Mouse (Mus musculus) testis, adult 2 months (tissue): ENCODE data around the gene Ate1.

Experiments
- CTCF ChIP-seq: fragments of 200-500 bp; IDR thresholded peaks from 2 replicates; pipeline ENCODE4 v1.5.1; 2012; ENCODE audit warnings: low read depth, mild to moderate bottlenecking, inconsistent platforms, low read length, moderate library complexity; ENCODE audit not compliant: control insufficient read depth, insufficient read depth, insufficient replicate concordance
- POLR2A ChIP-seq: fragments of 200-500 bp; IDR thresholded peaks from 2 replicates; pipeline ENCODE4 v1.6.1; 2012; ENCODE audit warnings: low read depth, mild to moderate bottlenecking, inconsistent platforms, low read length, moderate library complexity; ENCODE audit not compliant: control insufficient read depth

DNA sequence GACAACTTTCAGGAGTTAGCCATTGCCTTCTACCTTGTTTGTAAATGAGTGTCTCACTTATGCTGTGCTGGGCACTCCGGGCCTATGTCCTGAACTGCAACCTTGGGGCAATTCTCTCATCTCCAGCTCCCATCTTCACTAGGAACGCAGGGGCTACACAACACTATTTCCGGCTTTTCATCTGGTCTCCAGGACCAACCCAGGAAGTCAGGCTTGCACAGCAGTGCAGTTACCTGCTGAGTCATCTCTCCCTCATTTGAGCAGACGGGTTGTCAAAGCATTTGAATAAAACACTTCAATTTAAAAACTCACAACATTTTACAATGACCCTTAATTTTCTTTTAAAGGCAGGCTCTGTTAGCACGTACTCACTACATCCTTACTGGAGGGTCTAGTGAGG, 9.9 kb downstream of the Ate1 start:
- TF ChIP-seq CTCF (no peak), POLR2A (no peak)
